Mouse (Mus musculus) limb, embryonic 10.5 days (tissue): ENCODE data around the gene Mdp1. TPM values are rescaled to one million over a fixed set of nuclear protein-coding genes. Genes with fewer than 3 reads are reported as not detected.

Source experiments
- DNase-seq: peaks from one replicate; pipeline ENCODE4 v3.0.0-alpha.2; 2017; ENCODE audit warnings: low spot score
- H3K27ac ChIP-seq: fragments of 300-500 bp; sonication (generic); 2 replicates; pipeline ENCODE4 v1.5.1; 2016; ENCODE audit warnings: mild to moderate bottlenecking
- H3K27me3 ChIP-seq: fragments of 300-500 bp; sonication (generic); 2 replicates; pipeline ENCODE4 v1.6.1; 2016; ENCODE audit warnings: low read depth, mild to moderate bottlenecking; ENCODE audit not compliant: poor library complexity, severe bottlenecking
- H3K36me3 ChIP-seq: fragments of 300-500 bp; sonication (generic); 2 replicates; pipeline ENCODE4 v1.6.1; 2016; ENCODE audit warnings: mild to moderate bottlenecking, moderate library complexity
- H3K4me1 ChIP-seq: fragments of 300-500 bp; sonication (generic); 2 replicates; pipeline ENCODE4 v1.6.1; 2016
- H3K4me3 ChIP-seq: fragments of 300-500 bp; sonication (generic); 2 replicates; pipeline ENCODE4 v1.5.1; 2016; ENCODE audit warnings: mild to moderate bottlenecking, moderate library complexity
- H3K9me3 ChIP-seq: fragments of 300-500 bp; sonication (generic); replicated peaks from 2 replicates; pipeline ENCODE4 v1.6.1; 2016; ENCODE audit warnings: mild to moderate bottlenecking
- WGBS: fragments of 180-500 bp; shearing (Covaris S2); methylation state at CpG from one replicate; pipeline ENCODE4 v1.1.7; 2016; 5-methylcytosine and 5-hydroxymethylcytosine counted together
- polyA plus RNA-seq: library from polyadenylated mRNA; unstranded; fragments of >200 nt; fragmentation: Nextera tagmentation; extraction: Ambion mirVana; gene quantifications from 2 replicates; pipeline ENCODE4 v1.2.1, GENCODE M21; 2016

Mdp1 gene
- polyA plus RNA-seq, 1 experiment from 2014 or later, result 67.0 TPM

- no peaks in the 10 kb centered on the region for H3K9me3 ChIP-seq
- 1% methylated on average over 38 of the region's 38 CpGs for WGBS
These were observed 11.8 kb upstream of the Mdp1 start, which contains the start of the genes Gmpr2 and Nedd8 for GRCm38 (mm10) chr14:55671833-55672740. Gmpr2 (plus strand) TSS chr14:55671941. Nedd8 (minus strand) TSS chr14:55672124.

GRCm38 (mm10) chr14:55671486-55671832 is 11.2 kb upstream of the Mdp1 start:
- H3K27ac ChIP-seq, result peak overlapping the region; percentile 94
- DNase-seq, result no peak
- peaks cover 46% of the 10 kb centered on the region for H3K36me3 ChIP-seq
- peaks cover 23% of the 10 kb centered on the region for H3K4me1 ChIP-seq
- H3K9me3 ChIP-seq, result no peaks in the 10 kb centered on the region
- 1% methylated on average over 12 of the region's 12 CpGs for WGBS
- no peaks in the 10 kb centered on the region for H3K27me3 ChIP-seq
- peak overlapping the region; percentile 87 for H3K4me3 ChIP-seq

More at GRCm38 (mm10) chr14:55671833-55672740, 11.8 kb upstream of the Mdp1 start, which contains the start of the genes Gmpr2 and Nedd8:
- peak; percentile 89 for DNase-seq
- Histone ChIP-seq H3K36me3 (peaks cover 47% of the 10 kb centered on the region), H3K4me3 (peak within 1 kb of the TSS; percentile 87), H3K27me3 (no peaks in the 10 kb centered on the region), H3K27ac (peak within 1 kb of the TSS; percentile 94), H3K4me1 (peaks cover 23% of the 10 kb centered on the region)

- Histone ChIP-seq H3K4me1 (0 out of 2 replicates have a peak, but pooled peaks cover 10% of the 10 kb centered on the region), H3K9me3 (no peaks in the 10 kb centered on the region), H3K27me3 (no peaks in the 10 kb centered on the region), H3K4me3 (peak overlapping the region; percentile 77), H3K36me3 (peaks cover 53% of the 10 kb centered on the region), H3K27ac (0 out of 2 replicates have a peak overlapping the region, but pooled peaks have one; percentile 87)
- no peak for DNase-seq
- 48% methylated on average over 2 of the region's 2 CpGs for WGBS
These were observed 328 bp upstream of the Mdp1 start for GRCm38 (mm10) chr14:55660636-55661035.

- no peak overlapping the region for H3K4me3 ChIP-seq
- H3K27ac ChIP-seq, result no peak overlapping the region
- 92% methylated on average over 5 of the region's 5 CpGs for WGBS
These were observed 2.3 kb downstream of the Mdp1 start for GRCm38 (mm10) chr14:55658011-55658410.

DNA sequence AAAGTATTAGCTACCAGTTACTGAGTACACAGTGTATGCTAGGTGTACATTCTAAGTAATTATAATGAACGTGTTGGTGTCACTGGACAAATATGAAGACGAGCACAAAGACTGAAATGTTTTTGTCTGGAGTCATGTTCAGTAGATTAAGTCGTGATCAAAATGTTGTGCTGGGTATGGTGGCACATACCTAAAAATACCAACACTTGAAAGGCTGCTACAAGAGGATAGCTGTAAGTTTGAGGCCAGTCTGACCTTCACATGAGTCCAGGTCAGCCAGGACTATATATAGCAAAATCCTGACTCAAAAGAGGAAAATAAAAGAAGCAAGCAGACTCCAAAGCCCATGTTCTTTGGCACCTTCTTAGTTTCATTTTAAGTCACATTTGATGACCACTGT is 3.4 kb downstream of the Mdp1 start:
- Histone ChIP-seq H3K9me3 (no peaks in the 10 kb centered on the region), H3K27me3 (no peaks in the 10 kb centered on the region), H3K27ac (no peak overlapping the region), H3K4me3 (no peak overlapping the region), H3K4me1 (0 out of 2 replicates have a peak, but pooled peaks cover 10% of the 10 kb centered on the region), H3K36me3 (peaks cover 28% of the 10 kb centered on the region)
- no peak for DNase-seq
- 86% methylated on average over 3 of the region's 3 CpGs for WGBS

More at GRCm38 (mm10) chr14:55658011-55658410, 2.3 kb downstream of the Mdp1 start:
- DNase-seq, result no peak
- H3K9me3 ChIP-seq, result no peaks in the 10 kb centered on the region
- H3K36me3 ChIP-seq, result peaks cover 39% of the 10 kb centered on the region
- no peaks in the 10 kb centered on the region for H3K27me3 ChIP-seq
- H3K4me1 ChIP-seq, result 0 out of 2 replicates have a peak, but pooled peaks cover 10% of the 10 kb centered on the region

DNA sequence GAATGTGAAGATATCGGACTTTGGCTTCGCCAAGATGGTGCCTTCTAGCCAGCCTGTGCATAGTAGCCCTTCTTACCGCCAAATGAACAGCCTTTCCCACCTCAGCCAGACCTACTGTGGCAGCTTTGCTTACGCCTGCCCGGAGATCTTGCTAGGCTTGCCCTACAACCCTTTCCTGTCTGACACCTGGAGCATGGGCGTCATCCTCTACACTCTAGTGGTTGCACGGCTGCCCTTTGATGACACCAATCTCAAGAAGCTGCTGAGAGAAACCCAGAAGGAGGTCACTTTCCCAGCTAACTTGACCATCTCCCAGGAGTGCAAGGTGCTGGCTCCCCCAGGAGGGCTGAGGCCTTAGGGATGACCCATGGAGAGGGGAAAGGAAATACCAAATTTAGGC is 8.8 kb downstream of the Mdp1 start:
- H3K4me1 ChIP-seq, result no peaks in the 10 kb centered on the region
- WGBS, result 85% methylated on average over 7 of the region's 7 CpGs
- H3K27ac ChIP-seq, result no peak overlapping the region
- DNase-seq, result no peak
- no peaks in the 10 kb centered on the region for H3K27me3 ChIP-seq
- H3K36me3 ChIP-seq, result peaks cover 11% of the 10 kb centered on the region
- H3K9me3 ChIP-seq, result no peaks in the 10 kb centered on the region
- H3K4me3 ChIP-seq, result no peak overlapping the region

- H3K27me3 ChIP-seq, result no peaks in the 10 kb centered on the region
- DNase-seq, result no peak
- H3K27ac ChIP-seq, result no peak within 1 kb of the TSS
- H3K4me1 ChIP-seq, result peaks cover 5% of the 10 kb centered on the region
- peaks cover 23% of the 10 kb centered on the region for H3K36me3 ChIP-seq
- WGBS, result 98% methylated on average over 2 of the region's 2 CpGs
- no peak within 1 kb of the TSS for H3K4me3 ChIP-seq
- H3K9me3 ChIP-seq, result no peaks in the 10 kb centered on the region
These were observed 10.4 kb downstream of the Mdp1 start, which contains the start of gene Tssk4 for GRCm38 (mm10) chr14:55649884-55650283. Tssk4 (plus strand) TSS chr14:55650184.

DNA sequence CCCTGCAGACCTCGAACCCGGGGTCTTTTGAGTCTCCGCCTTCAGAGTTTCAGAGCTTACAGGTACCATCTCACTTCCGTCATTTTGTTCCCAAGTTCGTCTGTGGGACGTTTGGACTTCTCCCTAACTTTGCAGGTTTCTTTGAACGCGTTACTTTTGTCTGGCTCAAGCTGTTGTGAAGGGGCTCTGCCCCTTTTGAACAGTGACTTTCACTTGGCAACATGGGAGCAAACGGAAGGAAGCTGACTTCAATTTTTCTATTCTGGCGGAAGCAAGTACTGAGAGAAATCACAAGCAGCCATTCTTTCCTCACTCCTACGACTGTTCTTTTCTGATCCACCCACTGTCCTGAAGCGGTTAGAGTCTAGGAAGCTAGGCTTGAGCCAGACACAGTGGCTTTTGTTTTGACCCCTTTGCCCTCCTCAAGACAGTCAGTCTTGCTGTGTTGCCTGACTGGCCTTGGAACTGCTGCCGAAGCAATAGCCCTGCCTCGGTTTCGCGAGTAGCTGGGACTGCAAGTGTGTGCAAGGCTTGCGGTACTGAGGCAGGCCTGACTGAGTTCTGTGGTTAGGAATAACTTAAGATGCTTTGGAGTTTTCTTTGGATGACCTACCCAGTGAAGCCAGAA is 15.9 kb downstream of the Mdp1 start:
- H3K27me3 ChIP-seq, result no peaks in the 10 kb centered on the region
- peak overlapping the region; percentile 59; the same call in 1 of the 2 replicates for H3K27ac ChIP-seq
- H3K36me3 ChIP-seq, result peaks cover 49% of the 10 kb centered on the region
- WGBS, result 42% methylated on average over 17 of the region's 17 CpGs
- no peaks in the 10 kb centered on the region for H3K9me3 ChIP-seq
- peak overlapping the region; percentile 98 for H3K4me3 ChIP-seq
- no peak for DNase-seq
- H3K4me1 ChIP-seq, result peaks cover 27% of the 10 kb centered on the region

GRCm38 (mm10) chr14:55643060-55643907 is 17.0 kb downstream of the Mdp1 start, which contains the start of gene Tm9sf1:
Tm9sf1 (minus strand) TSS chr14:55643806.
- Histone ChIP-seq H3K27me3 (no peaks in the 10 kb centered on the region), H3K9me3 (no peaks in the 10 kb centered on the region), H3K4me3 (peak within 1 kb of the TSS; percentile 98), H3K36me3 (peaks cover 60% of the 10 kb centered on the region), H3K4me1 (peaks cover 27% of the 10 kb centered on the region), H3K27ac (peak within 1 kb of the TSS; percentile 98)
- WGBS, result under 1% methylated on average over 89 of the region's 89 CpGs
- peak; percentile 90 for DNase-seq

- H3K4me1 ChIP-seq, result peaks cover 27% of the 10 kb centered on the region
- DNase-seq, result no peak
- no peaks in the 10 kb centered on the region for H3K27me3 ChIP-seq
- H3K36me3 ChIP-seq, result peaks cover 66% of the 10 kb centered on the region
- WGBS, result 28% methylated on average over 8 of the region's 8 CpGs
- no peaks in the 10 kb centered on the region for H3K9me3 ChIP-seq
- H3K4me3 ChIP-seq, result peak overlapping the region; percentile 98
- H3K27ac ChIP-seq, result peak overlapping the region; percentile 98
These were observed 17.6 kb downstream of the Mdp1 start for GRCm38 (mm10) chr14:55642679-55643059.

DNA sequence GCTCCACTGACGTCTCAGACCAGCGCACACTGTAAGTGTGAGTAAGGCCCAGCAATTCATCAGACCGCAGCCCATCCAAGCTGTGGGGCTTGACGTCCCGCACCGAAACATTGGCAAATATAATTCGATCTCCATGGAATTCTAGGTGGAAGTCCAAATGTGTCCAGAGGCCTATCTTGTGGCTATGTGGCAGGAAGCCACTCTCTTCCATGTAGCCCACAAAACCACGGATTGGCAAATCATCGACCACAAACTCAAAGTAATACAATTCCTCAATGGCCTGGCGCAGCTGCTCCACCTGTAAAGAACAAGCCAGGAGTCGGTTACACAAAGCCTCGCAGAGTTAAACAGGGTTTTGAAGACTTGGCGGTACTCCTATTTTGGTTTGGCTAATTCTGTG is 19.0 kb downstream of the Mdp1 start:
- DNase-seq, result no peak
- H3K27me3 ChIP-seq, result no peaks in the 10 kb centered on the region
- 97% methylated on average over 13 of the region's 13 CpGs for WGBS
- H3K4me1 ChIP-seq, result peaks cover 29% of the 10 kb centered on the region
- H3K27ac ChIP-seq, result no peak overlapping the region
- H3K36me3 ChIP-seq, result peaks cover 66% of the 10 kb centered on the region
- no peak overlapping the region for H3K4me3 ChIP-seq
- H3K9me3 ChIP-seq, result no peaks in the 10 kb centered on the region

GRCm38 (mm10) chr14:55640816-55641215 is 19.5 kb downstream of the Mdp1 start:
- WGBS, result 98% methylated on average over 14 of the region's 14 CpGs
- DNase-seq, result no peak

More at GRCm38 (mm10) chr14:55640816-55641215, 19.5 kb downstream of the Mdp1 start:
- Histone ChIP-seq H3K27ac (no peak overlapping the region), H3K27me3 (no peaks in the 10 kb centered on the region), H3K36me3 (peaks cover 66% of the 10 kb centered on the region), H3K9me3 (no peaks in the 10 kb centered on the region), H3K4me3 (no peak overlapping the region), H3K4me1 (peaks cover 30% of the 10 kb centered on the region)
